Mouse (Mus musculus) ES-E14 (cell line): ENCODE measurements around the gene Gpr119. TPM values are rescaled to one million over a fixed set of nuclear protein-coding genes. Genes with fewer than 3 reads are reported as not detected.

Experiments
- DNase-seq: peaks from one replicate; pipeline ENCODE4 v3.0.0-alpha.2; 2013; ENCODE audit warnings: low read depth, low spot score
- H3K27ac ChIP-seq: 2 replicates; pipeline ENCODE4 v1.5.1; 2012; ENCODE audit warnings: low read depth, mild to moderate bottlenecking, low read length, moderate library complexity, mixed read lengths; ENCODE audit not compliant: poor library complexity, insufficient read depth, severe bottlenecking
- H3K36me3 ChIP-seq: 2 replicates; pipeline ENCODE4 v1.6.1; 2012; ENCODE audit warnings: mild to moderate bottlenecking, low read length, moderate library complexity, mixed read lengths; ENCODE audit not compliant: control insufficient read depth, poor library complexity, insufficient read depth, severe bottlenecking
- H3K4me1 ChIP-seq, 2 experiments: fragments of 150-350 bp in 1 of 2; sonication (generic) in 1 of 2; 2 replicates each; pipeline ENCODE4 v1.6.1; 2012; ENCODE audit warnings: low read length in 2 of 2, mild to moderate bottlenecking in 1 of 2, mixed read lengths in 1 of 2; ENCODE audit not compliant: control insufficient read depth in 2 of 2, insufficient read depth in 2 of 2, poor library complexity in 1 of 2
- H3K4me3 ChIP-seq, 2 experiments: fragments of 150-350 bp in 1 of 2; sonication (generic) in 1 of 2; 2 replicates each; pipeline ENCODE4 v1.5.1; 2012; ENCODE audit warnings: low read length in 2 of 2, low read depth in 1 of 2, mild to moderate bottlenecking in 1 of 2, mixed read lengths in 1 of 2; ENCODE audit not compliant: insufficient read depth in 1 of 2, poor library complexity in 1 of 2, severe bottlenecking in 1 of 2
- H3K9ac ChIP-seq: 2 replicates; pipeline ENCODE4 v1.6.1; 2012; ENCODE audit warnings: low read depth, mild to moderate bottlenecking, low read length, mixed read lengths; ENCODE audit not compliant: poor library complexity, insufficient read depth, severe bottlenecking
- H3K9me3 ChIP-seq: fragments of 150-350 bp; sonication (generic); 2 replicates; pipeline ENCODE4 v1.6.1; 2012; ENCODE audit warnings: low read depth, mild to moderate bottlenecking, low read length; ENCODE audit not compliant: control insufficient read depth, insufficient read depth
- CHD2 ChIP-seq: IDR thresholded peaks from 2 replicates; pipeline ENCODE4 v1.6.1; 2014; ENCODE audit warnings: mild to moderate bottlenecking, low read depth, low read length, inconsistent platforms
- HCFC1 ChIP-seq: IDR thresholded peaks from 2 replicates; pipeline ENCODE4 v1.6.1; 2012; ENCODE audit warnings: low read length, inconsistent platforms, borderline replicate concordance; ENCODE audit not compliant: insufficient read depth
- MAFK ChIP-seq: IDR thresholded peaks from 2 replicates; pipeline ENCODE4 v1.6.1; 2014; ENCODE audit warnings: mild to moderate bottlenecking, low read depth, low read length, inconsistent platforms; ENCODE audit not compliant: insufficient read depth
- ZC3H11A ChIP-seq: IDR thresholded peaks from 2 replicates; pipeline ENCODE4 v1.6.1; 2012; ENCODE audit warnings: low read depth, mild to moderate bottlenecking, inconsistent platforms, low read length, borderline replicate concordance
- ZNF384 ChIP-seq: IDR thresholded peaks from 2 replicates; pipeline ENCODE4 v1.6.1; 2012; ENCODE audit warnings: low read depth, low read length, inconsistent platforms
- in situ Hi-C, 2 experiments: fragments of 600-800 bp; cut with MboI; formaldehyde crosslinking; loops; one replicate each; pipeline ENCODE4 v1.15.1; 2025; ENCODE audit warnings: low sequenced_read_pairs in 2 of 2, inconsistent platforms in 1 of 2; ENCODE audit not compliant: unreplicated experiment in 2 of 2
- total RNA-seq: library from RNA; depleted of rRNA; stranded (reverse); fragments of 300-350 nt; gene quantifications from 2 replicates; pipeline ENCODE4 v1.2.3, GENCODE M21; 2012; rRNA removed

The Gpr119 gene
- total RNA-seq, 1 experiment, result not detected

DNA sequence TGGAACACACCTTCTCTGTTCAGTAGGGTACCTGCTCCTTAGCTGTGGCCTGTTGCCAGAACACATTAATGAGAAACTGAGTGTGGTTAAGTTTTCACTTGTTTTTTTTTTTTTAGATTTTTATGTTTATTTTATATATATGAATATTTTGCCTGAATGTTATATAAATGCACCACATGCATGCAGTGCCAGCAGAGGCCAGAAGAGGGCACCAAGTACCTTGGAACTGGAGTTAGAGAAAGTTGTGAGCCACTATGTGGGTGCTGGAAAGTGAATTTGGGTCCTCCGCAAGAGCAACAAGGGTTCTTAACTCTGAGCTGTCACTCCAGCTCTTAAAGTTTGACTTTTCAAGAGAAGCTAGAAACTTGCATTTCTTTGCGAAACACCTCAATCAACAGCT is 30.2 kb downstream of the Gpr119 start:
- in situ Hi-C loops, result no loop called here
- Histone ChIP-seq H3K9me3 (no peaks in the 10 kb centered on the region), H3K27ac (no peak overlapping the region), H3K4me1 (no peaks in the 10 kb centered on the region), H3K9ac (no peak overlapping the region), H3K4me3 (no peak overlapping the region), H3K36me3 (no peaks in the 10 kb centered on the region)
- no peak for DNase-seq
- TF ChIP-seq HCFC1, result no peak
- no peak for TF ChIP-seq ZC3H11A
- no peak for TF ChIP-seq MAFK
- no peak for TF ChIP-seq ZNF384

DNA sequence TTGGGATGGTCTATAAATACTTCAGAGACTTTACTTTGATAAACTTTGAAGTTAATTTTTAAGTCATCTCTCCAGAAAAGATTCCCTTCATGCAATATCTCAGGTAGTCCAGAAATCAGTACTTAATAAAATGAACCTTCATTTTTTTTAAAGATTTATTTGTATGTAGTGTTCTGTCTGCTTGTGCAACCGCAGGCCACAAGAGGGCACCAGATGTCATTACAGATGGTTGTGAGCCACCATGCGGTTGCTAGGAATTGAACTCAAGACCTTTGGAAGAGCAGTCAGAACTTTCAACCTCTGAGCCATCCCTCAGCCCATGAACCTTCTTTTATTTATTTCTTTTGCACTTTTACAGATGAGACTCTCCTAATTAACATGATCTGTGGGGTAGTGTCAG is 37.2 kb downstream of the Gpr119 start:
- Histone ChIP-seq H3K9me3 (no peaks in the 10 kb centered on the region), H3K9ac (no peak overlapping the region), H3K4me1 (no peaks in the 10 kb centered on the region), H3K27ac (no peak overlapping the region), H3K36me3 (no peaks in the 10 kb centered on the region), H3K4me3 (no peak overlapping the region)
- no peak for DNase-seq
- in situ Hi-C loops, result no loop called here
- TF ChIP-seq MAFK, result no peak
- TF ChIP-seq ZNF384, result no peak
- no peak for TF ChIP-seq ZC3H11A
- TF ChIP-seq HCFC1, result no peak
- TF ChIP-seq CHD2, result no peak

- H3K36me3 ChIP-seq, result no peaks in the 10 kb centered on the region
- in situ Hi-C loops, result no loop called here
- TF ChIP-seq MAFK, result no peak
- no peak for TF ChIP-seq ZNF384
- no peak for TF ChIP-seq HCFC1
- TF ChIP-seq CHD2, result no peak
- no peak for TF ChIP-seq ZC3H11A
- H3K27ac ChIP-seq, result no peak overlapping the region
- H3K4me3 ChIP-seq, result peak overlapping the region; percentile 65 to 76
- no peaks in the 10 kb centered on the region for H3K4me1 ChIP-seq
- DNase-seq, result no peak
- no peaks in the 10 kb centered on the region for H3K9me3 ChIP-seq
- peak overlapping the region; percentile 76; the same call in 1 of the 2 replicates for H3K9ac ChIP-seq
Measured at GRCm38 (mm10) chrX:48624054-48624420, 50.2 kb downstream of the Gpr119 start.

GRCm38 (mm10) chrX:48623379-48624053 is 50.8 kb downstream of the Gpr119 start, which contains the start of gene Slc25a14:
Slc25a14 (plus strand) TSS chrX:48623413.
- DNase-seq, result peak; percentile 59
- Histone ChIP-seq H3K36me3 (no peaks in the 10 kb centered on the region), H3K9me3 (no peaks in the 10 kb centered on the region), H3K9ac (peak within 1 kb of the TSS; percentile 76; the same call in 1 of the 2 replicates), H3K27ac (no peak within 1 kb of the TSS), H3K4me3 (peak within 1 kb of the TSS; percentile 65 to 76), H3K4me1 (no peaks in the 10 kb centered on the region)
- TF ChIP-seq MAFK (no peak), ZC3H11A (no peak), ZNF384 (peak; percentile 58; the same call in 1 of the 2 replicates)
- in situ Hi-C loops, result no loop called here

GRCm38 (mm10) chrX:48623049-48623378 is 51.3 kb downstream of the Gpr119 start:
- H3K9me3 ChIP-seq, result no peaks in the 10 kb centered on the region
- no peak overlapping the region for H3K27ac ChIP-seq
- TF ChIP-seq CHD2, result no peak
- TF ChIP-seq ZNF384, result no peak
- no peak for TF ChIP-seq ZC3H11A
- TF ChIP-seq MAFK, result no peak
- no peak for TF ChIP-seq HCFC1
- no peak for DNase-seq
- H3K9ac ChIP-seq, result no peak overlapping the region; the same call in 1 of the 2 replicates
- H3K4me3 ChIP-seq, result peak overlapping the region; percentile 65 to 76
- in situ Hi-C loops, result no loop called here
- H3K36me3 ChIP-seq, result no peaks in the 10 kb centered on the region
- no peaks in the 10 kb centered on the region for H3K4me1 ChIP-seq

Other genes with a start within 250 kb of the Gpr119 start
- gene Elf4, start 211.3 kb downstream of the Gpr119 start, total RNA-seq, result 1.9 and 2.7 TPM in 2 replicates
- gene Aifm1, start 160.9 kb downstream of the Gpr119 start, total RNA-seq, result 88.9 and 118 TPM in 2 replicates
- gene Rab33a, start 155.2 kb downstream of the Gpr119 start, total RNA-seq, result 0.76 and 1.8 TPM in 2 replicates
- 9.0 and 11.3 TPM in 2 replicates for gene Zfp280c, start 80.0 kb downstream of the Gpr119 start, total RNA-seq
- 4.1 and 5.8 TPM in 2 replicates for gene Slc25a14, start 51.1 kb downstream of the Gpr119 start, total RNA-seq
- 10.6 and 18.4 TPM in 2 replicates for gene Rbmx2, start 20.5 kb upstream of the Gpr119 start, total RNA-seq
- 0.09 TPM in 1 of 2 replicates, not detected in the other for gene Gm595, start 203.2 kb upstream of the Gpr119 start, total RNA-seq